Mouse (Mus musculus) left cerebral cortex, postnatal 14 days (tissue): ENCODE data around the gene Cd276. TPM values are rescaled to one million over a fixed set of nuclear protein-coding genes. Genes with fewer than 3 reads are reported as not detected.

Experiments used
- DNase-seq, 2 experiments: peaks; one replicate each; pipeline ENCODE4 v3.0.0; 2021 to 2022; ENCODE audit warnings: low spot score in 2 of 2, mixed read lengths in 1 of 2
- intact Hi-C: fragments of 180-260 bp; cut with DNase I; formaldehyde crosslinking; loops from one replicate; pipeline ENCODE4 v1.15.1; 2025
- total RNA-seq, 2 experiments: library from RNA; stranded (reverse); gene quantifications; 2 replicates each; pipeline ENCODE4 v1.2.3; 2021

Gene Cd276
- total RNA-seq, 2 experiments from 2014 or later = 13.2 to 14.6 TPM

GRCm38 (mm10) chr9:58487076-58487475, 68.2 kb downstream of the Cd276 start:
- intact Hi-C loops = loop anchor here (5.0 kb wide), 1 partner anchor 45 kb away; no protein-coding TSS in a partner anchor
- no peak for DNase-seq

Other genes starting within 250 kb of the Cd276 start
- 1 to 10 TPM; 3.4 to 3.8 TPM for gene Loxl1, start 242.3 kb downstream of the Cd276 start, total RNA-seq
- not detected for gene Tbc1d21, start 185.0 kb downstream of the Cd276 start, total RNA-seq
- 100 to 1,000 TPM; 155 to 173 TPM for gene Insyn1, start 66.8 kb downstream of the Cd276 start, total RNA-seq
- gene Nptn, start 26.8 kb upstream of the Cd276 start, total RNA-seq = 1,000 to 10,000 TPM in 1 of 2 experiments, 100 to 1,000 TPM in 1; 987 to 1,013 TPM
- gene Rec114, start 188.5 kb upstream of the Cd276 start, total RNA-seq = not detected